Mouse (Mus musculus): Measurements from ENCODE around the gene Pth. TPM values are rescaled to one million over a fixed set of nuclear protein-coding genes. Genes with fewer than 3 reads are reported as not detected.
A peak's percentile ranks its signal among the peaks of the same experiment; 100 is the strongest.

The Pth gene
- total and polyA plus RNA-seq, 3 experiments = not detected

GRCm38 (mm10) chr7:113408712-113409111 lies 20.3 kb upstream of the Pth start:
- Histone ChIP-seq H3K36me3 (ENCODE audit: control insufficient read depth in 1 of 2, insufficient read depth in 2 of 2, low read length in 2 of 2) (peaks cover 0 to 4% of the 10 kb centered on the region in 2 experiments; a peak in 2 of 4 replicates), H3K79me2 (ENCODE audit: control insufficient read depth, insufficient read depth, low read length, poor library complexity) (no peaks in the 10 kb centered on the region), H3K4me1 (ENCODE audit: control insufficient read depth in 1 of 2, insufficient read depth in 2 of 2, low read length in 2 of 2) (peaks cover 0 to 6% of the 10 kb centered on the region in 2 experiments; a peak in 1 of 4 replicates), H3K27ac (ENCODE audit: control insufficient read depth, low read depth, low read length) (no peak overlapping the region), H3K27me3 (ENCODE audit: control insufficient read depth in 1 of 2, insufficient read depth in 2 of 2, low read length in 2 of 2) (no peaks in the 10 kb centered on the region), H3K9ac (ENCODE audit: control insufficient read depth, low read depth, low read length, poor library complexity, severe bottlenecking) (no peak overlapping the region), H3K9me3 (replicated peaks; ENCODE audit: insufficient read depth, low read length) (no peaks in the 10 kb centered on the region), H3K4me3 (ENCODE audit: control insufficient read depth in 1 of 2, insufficient read depth in 1 of 2, low read depth in 2 of 2, low read length in 2 of 2) (no peak overlapping the region)
- DNase-seq (ENCODE audit: low read depth, low spot score) = peak; percentile 46
- TF ChIP-seq USF1 (IDR thresholded peaks at IDR 0.05; ENCODE audit: low read depth, low read length) (no peak), RAD21 (IDR thresholded peaks at IDR 0.05; ENCODE audit: low read depth, low read length) (peak; percentile 19), CTCF (IDR thresholded peaks at IDR 0.05 in 2 of 3, conservative IDR thresholded peaks at IDR 0.05 in 1 of 3; ENCODE audit: control insufficient read depth in 1 of 3, insufficient read depth in 1 of 3, low read depth in 2 of 3, low read length in 3 of 3, poor library complexity in 1 of 3, severe bottlenecking in 1 of 3) (peak; percentile 45 to 71 (median 61)), ZC3H11A (IDR thresholded peaks at IDR 0.05; ENCODE audit: low read depth, low read length) (peak; percentile 19; the same call in 1 of the 2 replicates), ZKSCAN1 (IDR thresholded peaks at IDR 0.05; ENCODE audit: low read depth, low read length) (no peak), CHD1 (IDR thresholded peaks at IDR 0.05; ENCODE audit: low read depth, low read length) (no peak), SMC3 (IDR thresholded peaks at IDR 0.05; ENCODE audit: low read depth, low read length) (peak; percentile 61), HCFC1 (IDR thresholded peaks at IDR 0.05; ENCODE audit: low read depth, low read length) (no peak)

- no peak for DNase-seq (ENCODE audit: low read depth, low spot score)
- Histone ChIP-seq H3K9me3 (replicated peaks; ENCODE audit: insufficient read depth, low read length) (no peaks in the 10 kb centered on the region), H3K36me3 (ENCODE audit: control insufficient read depth in 1 of 2, insufficient read depth in 2 of 2, low read length in 2 of 2) (peaks cover 0 to 8% of the 10 kb centered on the region in 2 experiments; a peak in 2 of 4 replicates), H3K79me2 (ENCODE audit: control insufficient read depth, insufficient read depth, low read length, poor library complexity) (no peaks in the 10 kb centered on the region), H3K27me3 (ENCODE audit: control insufficient read depth in 1 of 2, insufficient read depth in 2 of 2, low read length in 2 of 2) (no peaks in the 10 kb centered on the region), H3K27ac (ENCODE audit: control insufficient read depth, low read depth, low read length) (no peak overlapping the region), H3K4me3 (ENCODE audit: control insufficient read depth in 1 of 2, insufficient read depth in 1 of 2, low read depth in 2 of 2, low read length in 2 of 2) (no peak overlapping the region), H3K9ac (ENCODE audit: control insufficient read depth, low read depth, low read length, poor library complexity, severe bottlenecking) (no peak overlapping the region), H3K4me1 (ENCODE audit: control insufficient read depth in 1 of 2, insufficient read depth in 2 of 2, low read length in 2 of 2) (peaks cover 0 to 10% of the 10 kb centered on the region in 2 experiments; a peak in 3 of 4 replicates)
- TF ChIP-seq MYC (IDR thresholded peaks at IDR 0.05; ENCODE audit: low read depth, low read length) = no peak
- no peak for TF ChIP-seq BHLHE40 (IDR thresholded peaks at IDR 0.05; ENCODE audit: borderline replicate concordance, low read depth, low read length)
- no peak for TF ChIP-seq MAX (IDR thresholded peaks at IDR 0.05; ENCODE audit: low read length)
- TF ChIP-seq CHD1 (IDR thresholded peaks at IDR 0.05; ENCODE audit: low read depth, low read length) = no peak
- no peak for TF ChIP-seq ZMIZ1 (IDR thresholded peaks at IDR 0.05; ENCODE audit: low read depth, low read length)
- TF ChIP-seq NRF1 (IDR thresholded peaks at IDR 0.05; ENCODE audit: insufficient read depth, low read depth, low read length, poor library complexity, severe bottlenecking) = no peak
- TF ChIP-seq ZC3H11A (IDR thresholded peaks at IDR 0.05; ENCODE audit: low read depth, low read length) = no peak
- no peak for TF ChIP-seq ELF1 (IDR thresholded peaks at IDR 0.05; ENCODE audit: low read depth, low read length)
- no peak for TF ChIP-seq SMC3 (IDR thresholded peaks at IDR 0.05; ENCODE audit: low read depth, low read length)
- no peak for TF ChIP-seq MYB (IDR thresholded peaks at IDR 0.05; ENCODE audit: low read depth, low read length)
- no peak for TF ChIP-seq GABPA (IDR thresholded peaks at IDR 0.05; ENCODE audit: low read depth, low read length)
- TF ChIP-seq JUND (IDR thresholded peaks at IDR 0.05; ENCODE audit: low read depth, low read length) = no peak
- TF ChIP-seq ZNF384 (IDR thresholded peaks at IDR 0.05; ENCODE audit: low read depth, low read length) = no peak
- no peak for TF ChIP-seq KAT2A (conservative IDR thresholded peaks at IDR 0.05; ENCODE audit: low read depth, low read length)
- no peak for TF ChIP-seq POLR2AphosphoS5 (IDR thresholded peaks at IDR 0.05; ENCODE audit: borderline replicate concordance, low read depth, low read length)
- no peak for TF ChIP-seq RAD21 (IDR thresholded peaks at IDR 0.05; ENCODE audit: low read depth, low read length)
- TF ChIP-seq EP300 (IDR thresholded peaks at IDR 0.05; ENCODE audit: low read depth in 1 of 2, low read length in 2 of 2) = no peak
- no peak for TF ChIP-seq ZKSCAN1 (IDR thresholded peaks at IDR 0.05; ENCODE audit: low read depth, low read length)
Observed at GRCm38 (mm10) chr7:113398083-113398482, 9.7 kb upstream of the Pth start.

Data from MEL (cell line).